Mouse (Mus musculus) brain, adult 2 months (tissue): ENCODE data around the gene Inip.
A peak's percentile ranks its signal among the peaks of the same experiment; 100 is the strongest.

ENCODE experiments used
- DNase-seq: peaks from one replicate; pipeline ENCODE4 v3.0.0; 2011; ENCODE audit warnings: low read depth, low spot score

Gene Inip

GRCm38 (mm10) chr4:59772171-59772879 lies 29.1 kb downstream of the Inip start:
- no peak for DNase-seq

DNA sequence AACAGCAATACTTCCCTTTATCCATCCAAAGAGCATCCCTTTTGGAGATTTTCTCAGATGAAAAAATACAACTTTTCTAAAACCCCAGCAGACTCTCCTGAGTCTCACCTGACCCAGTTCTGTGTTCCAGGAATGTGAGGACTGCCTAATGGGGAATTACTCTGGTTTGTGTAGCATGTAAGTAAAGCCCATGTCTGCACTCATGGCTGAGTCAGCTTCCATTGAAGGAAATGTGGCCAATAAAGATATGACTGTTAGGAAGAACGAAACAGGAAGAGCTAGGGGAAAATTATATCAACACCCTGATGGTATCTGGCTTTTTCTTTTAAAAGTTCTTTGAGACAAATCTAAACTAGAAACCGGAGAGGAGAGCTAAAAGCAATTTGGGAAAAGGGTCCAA lies 33.7 kb downstream of the Inip start:
- DNase-seq: no peak

DNA sequence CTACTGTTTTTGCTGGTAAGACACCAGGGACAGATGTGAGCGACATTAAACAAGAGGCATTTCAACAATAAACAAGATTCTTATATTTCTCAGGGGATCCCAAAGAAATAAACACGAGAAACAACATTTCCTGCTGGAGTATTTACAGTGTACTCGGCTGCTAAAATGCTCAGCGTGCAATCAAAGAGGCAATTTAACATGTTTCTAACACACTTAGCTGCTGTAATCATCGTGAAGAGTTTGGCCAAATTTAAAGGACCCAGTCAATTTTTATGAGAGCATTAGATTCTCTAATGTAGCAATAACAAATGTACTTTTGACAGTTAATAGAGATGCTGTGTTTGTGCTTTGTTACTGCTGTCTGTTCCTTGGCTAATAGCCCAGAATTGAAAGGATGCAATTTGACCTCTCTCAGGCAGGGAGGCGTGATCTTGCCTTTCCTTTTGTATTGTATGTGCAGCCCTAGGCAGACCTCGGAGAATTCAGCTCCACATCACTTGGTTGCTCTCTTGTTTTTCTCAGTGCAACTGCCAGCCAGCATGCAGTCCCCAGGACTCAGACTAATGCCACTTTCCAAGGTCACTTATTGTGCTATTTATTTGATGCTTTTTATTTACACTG lies 35.9 kb downstream of the Inip start:
- peak; percentile 58 for DNase-seq

DNA sequence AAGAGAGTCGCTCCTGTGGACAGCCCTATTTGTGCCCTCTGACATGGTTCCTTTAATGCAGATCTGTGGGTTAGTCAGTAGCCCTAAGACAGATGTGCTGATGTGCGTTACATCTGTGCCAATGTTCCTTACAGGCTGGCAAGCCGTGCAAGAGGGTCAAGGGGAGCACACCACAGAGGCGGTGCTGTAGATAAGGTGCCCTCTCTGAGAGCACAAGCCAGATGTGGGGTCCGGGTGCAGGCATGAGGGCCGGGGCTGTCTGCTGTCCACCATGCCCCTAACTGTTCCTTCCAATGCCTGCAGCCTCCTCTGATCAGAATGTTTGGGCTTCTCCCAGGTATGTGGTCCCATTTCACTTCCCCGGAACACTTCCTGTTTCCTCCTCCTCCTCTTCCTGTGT lies 36.4 kb downstream of the Inip start:
- DNase-seq: no peak

DNA sequence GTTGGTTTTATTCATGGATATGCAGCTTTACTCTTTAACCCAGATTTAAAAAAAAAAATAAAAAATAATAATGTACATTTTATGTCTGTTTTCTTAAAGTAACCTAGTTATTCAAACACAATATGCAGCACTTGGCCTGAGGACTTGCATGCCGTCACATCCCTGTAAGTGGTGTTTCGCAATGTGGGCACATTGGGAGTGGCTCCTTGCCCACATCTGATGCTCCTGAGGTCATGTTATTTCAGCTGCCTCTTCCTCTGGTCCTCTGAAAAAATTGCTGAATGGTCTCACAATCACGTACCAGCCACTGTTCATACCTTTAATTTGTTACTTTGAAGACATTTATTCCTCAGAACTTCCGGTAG lies 40.0 kb downstream of the Inip start:
- no peak for DNase-seq

GRCm38 (mm10) chr4:59760636-59761364 lies 40.6 kb downstream of the Inip start:
- peak; percentile 53 for DNase-seq

GRCm38 (mm10) chr4:59760016-59760415 lies 41.4 kb downstream of the Inip start:
- DNase-seq: no peak

GRCm38 (mm10) chr4:59757452-59758435 lies 43.6 kb downstream of the Inip start:
- DNase-seq: peak; percentile 54

DNA sequence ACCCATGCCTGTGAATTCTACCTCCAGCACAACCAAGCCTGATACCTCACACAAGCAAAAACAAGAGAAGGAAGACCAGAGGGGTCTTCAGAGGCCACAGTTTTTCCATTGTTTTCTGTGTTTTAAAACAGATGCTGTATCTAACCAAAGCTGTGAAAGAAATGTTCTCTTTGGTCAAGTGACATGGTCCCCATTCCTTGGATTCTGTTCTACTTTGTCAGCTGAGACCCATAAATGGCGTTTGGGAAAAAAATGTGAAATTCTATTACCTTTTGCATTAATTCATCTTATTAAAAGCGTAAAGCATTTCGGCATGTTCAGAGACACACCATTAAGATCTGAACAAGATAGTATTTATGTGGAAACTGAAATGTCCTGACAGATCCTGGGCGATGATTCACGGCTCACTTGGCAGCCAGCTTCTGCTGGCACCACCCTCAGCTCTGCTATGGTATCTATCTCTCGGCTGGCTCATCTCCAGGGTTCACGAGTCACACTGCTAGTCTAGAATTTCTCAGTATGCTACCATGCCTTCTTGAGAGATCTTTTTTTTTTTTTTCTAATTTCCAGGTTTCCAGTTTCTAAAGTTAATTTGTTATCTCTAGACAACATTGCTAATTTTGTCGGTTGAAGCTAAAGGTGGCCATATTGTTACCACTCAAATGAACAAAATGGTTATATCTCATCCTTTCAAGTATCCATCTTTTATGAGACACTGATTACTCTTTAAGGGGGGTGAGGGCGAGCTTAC lies 44.9 kb downstream of the Inip start:
- DNase-seq: peak; percentile 97

DNA sequence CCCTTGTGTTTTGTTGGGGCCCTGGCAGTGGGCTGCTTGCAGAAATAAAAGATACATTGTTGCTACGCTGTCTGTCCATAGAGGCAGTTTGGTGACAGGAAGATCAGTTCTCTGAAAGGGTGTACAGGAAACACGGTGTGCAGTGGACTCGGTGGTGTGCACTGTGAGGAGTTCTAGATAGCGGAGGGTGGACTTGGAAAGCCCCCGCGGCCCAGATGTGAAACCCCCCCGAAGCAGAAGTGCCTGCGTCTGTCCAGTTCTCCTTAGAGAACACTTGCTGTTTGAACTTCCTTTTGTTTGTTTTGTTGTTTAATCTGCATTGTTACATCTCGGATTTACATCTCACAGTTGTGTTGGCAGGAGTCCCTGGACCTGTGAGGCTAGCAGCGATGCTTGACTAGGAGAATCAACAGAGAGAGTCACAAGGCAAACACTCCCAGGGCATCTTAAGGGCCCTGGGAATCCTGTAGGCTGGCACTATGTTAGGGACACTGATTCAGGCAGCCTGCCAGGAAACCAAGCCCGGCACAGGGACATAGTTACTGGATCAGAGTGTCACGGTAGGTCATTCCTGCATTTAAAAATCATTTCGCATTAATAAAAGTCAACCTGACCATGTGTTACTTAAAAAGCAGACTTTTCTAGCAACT lies 47.8 kb downstream of the Inip start:
- no peak for DNase-seq

GRCm38 (mm10) chr4:59739882-59740281 lies 61.5 kb downstream of the Inip start:
- DNase-seq: no peak

DNA sequence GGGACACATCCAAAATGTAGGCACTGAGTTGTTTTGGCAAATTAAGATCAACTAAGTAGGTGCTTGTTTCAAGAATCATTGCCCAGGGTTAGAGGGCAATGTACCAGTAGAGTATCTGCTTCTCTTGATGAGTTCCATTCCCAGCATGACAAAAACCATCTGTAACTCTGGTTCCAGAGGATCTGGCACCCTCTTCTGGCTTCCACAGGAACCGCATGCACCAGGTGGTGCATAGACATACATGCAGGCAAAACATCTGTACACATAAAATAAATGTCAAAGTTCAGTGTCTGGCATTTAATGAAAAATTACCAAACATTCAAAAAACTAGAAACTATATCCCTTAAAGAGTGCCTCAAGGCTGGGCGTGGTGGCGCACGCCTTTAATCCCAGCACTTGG lies 62.1 kb downstream of the Inip start:
- DNase-seq: no peak

DNA sequence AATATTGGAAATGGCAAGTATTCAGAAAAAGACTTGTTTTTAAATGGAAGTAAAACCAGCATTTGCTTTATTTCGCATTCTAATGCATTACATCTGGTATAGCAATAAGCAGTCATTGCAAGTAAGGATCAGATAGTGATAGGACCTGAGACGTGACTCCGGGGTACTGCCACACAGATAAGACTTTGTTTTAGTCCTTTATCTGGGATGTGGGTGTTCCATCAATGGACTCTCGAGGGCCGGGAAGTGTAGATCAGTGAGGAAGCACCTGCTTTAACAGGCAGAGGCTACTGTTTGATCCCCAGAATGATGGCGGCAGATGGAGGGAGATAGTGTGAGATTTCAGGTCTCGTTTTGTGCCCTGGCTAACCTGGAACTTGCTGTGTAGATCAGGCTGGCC lies 69.8 kb downstream of the Inip start:
- DNase-seq: no peak

DNA sequence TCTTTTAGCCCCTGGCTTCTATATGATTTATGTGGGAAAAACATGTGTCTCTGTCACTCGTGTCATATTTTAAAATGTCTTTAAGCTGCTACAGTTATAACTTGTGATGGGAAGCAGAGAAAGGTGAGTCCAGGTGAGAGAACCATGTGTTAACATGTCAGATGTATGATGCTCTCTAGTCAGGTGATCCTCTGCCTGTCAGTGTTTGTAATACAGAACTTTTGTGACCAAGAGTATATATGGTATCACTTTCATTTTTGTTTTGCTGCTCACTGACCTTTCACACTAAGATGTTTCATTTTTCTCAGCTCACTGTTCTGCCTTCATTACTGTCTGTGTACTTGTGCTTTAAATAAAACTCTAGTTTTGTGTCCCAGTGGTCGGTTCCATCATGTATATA lies 72.5 kb downstream of the Inip start:
- DNase-seq: no peak

- DNase-seq: no peak
Observed at GRCm38 (mm10) chr4:59727878-59728261, 73.5 kb downstream of the Inip start.

DNA sequence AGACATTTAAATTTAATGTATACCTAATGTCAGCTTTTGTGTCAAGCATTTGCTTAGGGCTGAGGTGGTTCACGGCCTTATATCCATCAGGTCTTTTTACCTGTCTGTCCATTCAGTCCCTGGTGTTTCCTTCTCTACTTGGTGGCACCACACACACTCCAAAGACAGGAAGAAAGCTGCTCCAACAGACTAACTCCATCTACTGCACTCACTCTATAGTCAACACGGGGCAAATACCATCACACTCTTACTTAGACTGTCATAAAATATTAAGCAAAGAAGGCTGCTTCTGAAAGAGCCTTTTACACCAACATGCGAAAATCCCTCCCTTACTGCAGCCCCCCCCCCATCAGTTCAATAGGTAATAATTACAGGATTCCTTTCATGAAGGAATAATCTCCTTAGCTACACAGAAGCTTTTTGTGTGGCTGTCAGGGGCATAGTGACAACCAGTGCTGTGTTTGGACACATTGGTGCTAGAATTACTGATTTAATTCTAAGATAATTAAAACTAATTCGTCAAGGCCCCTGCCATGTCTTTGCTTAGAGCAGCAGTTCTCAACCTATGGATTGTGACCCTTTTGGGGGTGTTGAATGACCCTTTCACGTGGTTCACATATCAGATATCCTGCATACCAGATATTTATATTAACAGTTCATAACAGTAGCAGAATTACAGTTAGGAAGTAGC lies 74.1 kb downstream of the Inip start:
- DNase-seq: no peak

GRCm38 (mm10) chr4:59726501-59726900 lies 74.9 kb downstream of the Inip start:
- DNase-seq: no peak

DNA sequence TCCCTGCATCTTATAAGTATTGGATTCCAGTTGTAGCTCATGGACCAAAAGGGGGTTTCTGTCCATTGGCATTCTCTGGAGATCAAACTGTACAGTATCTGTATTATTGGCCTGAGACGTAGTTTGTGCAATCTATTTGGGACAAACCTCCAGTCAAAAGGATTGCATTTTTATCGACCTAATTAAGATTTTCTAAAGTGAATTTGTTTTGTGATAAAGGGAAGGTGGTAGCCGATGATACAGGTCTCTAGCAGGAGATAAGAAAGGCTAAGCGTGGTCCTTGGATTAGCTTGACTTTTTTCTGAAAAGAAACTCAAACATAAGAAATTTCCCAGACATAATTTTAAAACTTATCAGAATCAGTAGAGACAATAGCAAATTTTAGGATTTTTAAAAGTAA lies 75.8 kb downstream of the Inip start:
- DNase-seq: no peak

DNA sequence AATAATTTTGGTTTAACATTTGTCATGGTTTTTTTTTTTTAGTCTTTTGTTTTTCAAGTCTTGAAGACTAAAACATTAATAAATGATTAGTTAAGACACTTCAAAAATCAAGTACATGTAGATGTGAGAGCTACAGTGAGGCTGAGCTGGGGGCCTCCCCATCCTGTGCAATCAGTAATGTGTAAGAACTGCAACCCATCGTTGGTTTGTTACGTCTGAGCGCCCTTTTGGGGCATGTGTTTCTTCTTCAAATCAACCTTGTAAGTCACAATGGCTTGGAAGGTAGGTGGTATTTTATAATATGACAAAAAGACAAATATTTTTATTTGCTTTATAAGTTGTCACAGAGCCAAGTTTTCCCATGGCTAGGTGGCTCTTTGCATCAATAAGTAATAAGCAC lies 79.6 kb downstream of the Inip start:
- DNase-seq: no peak
